Mouse (Mus musculus) CH12.LX (cell line): ENCODE measurements around the gene Mob1a.

Experiments used
- CTCF ChIP-seq, 2 experiments: IDR thresholded peaks in 1 of 2; conservative IDR thresholded peaks in 1 of 2; 2 replicates each; pipeline ENCODE4 v1.5.1; 2011 to 2012; ENCODE audit warnings: low read depth in 2 of 2, low read length in 2 of 2, improper control_type of control experiment in 1 of 2, inconsistent platforms in 1 of 2, mild to moderate bottlenecking in 1 of 2, moderate library complexity in 1 of 2
- E2F4 ChIP-seq: IDR thresholded peaks from 2 replicates; pipeline ENCODE4 v1.6.1; 2011; ENCODE audit warnings: low read depth, low read length, improper control_type of control experiment; ENCODE audit not compliant: insufficient replicate concordance
- EP300 ChIP-seq: IDR thresholded peaks from 2 replicates; pipeline ENCODE4 v1.6.1; 2011; ENCODE audit warnings: low read length, improper control_type of control experiment
- HCFC1 ChIP-seq: IDR thresholded peaks from 2 replicates; pipeline ENCODE4 v1.6.1; 2012; ENCODE audit warnings: low read depth, mild to moderate bottlenecking, inconsistent platforms, low read length, improper control_type of control experiment
- MAFK ChIP-seq: IDR thresholded peaks from 2 replicates; pipeline ENCODE4 v1.6.1; 2011; ENCODE audit warnings: low read length, improper control_type of control experiment; ENCODE audit not compliant: insufficient replicate concordance
- MAX ChIP-seq: IDR thresholded peaks from 2 replicates; pipeline ENCODE4 v1.6.1; 2011; ENCODE audit warnings: low read length, improper control_type of control experiment
- MEF2A ChIP-seq: IDR thresholded peaks from 2 replicates; pipeline ENCODE4 v1.6.1; 2014; ENCODE audit warnings: low read depth, mild to moderate bottlenecking, inconsistent platforms, low read length, improper control_type of control experiment, borderline replicate concordance
- POLR2A ChIP-seq: IDR thresholded peaks from 2 replicates; pipeline ENCODE4 v1.6.1; 2011; ENCODE audit warnings: low read depth, mild to moderate bottlenecking, improper control_type of control experiment, low read length
- RAD21 ChIP-seq: IDR thresholded peaks from 2 replicates; pipeline ENCODE4 v1.6.1; 2011; ENCODE audit warnings: low read depth, mild to moderate bottlenecking, low read length, improper control_type of control experiment, moderate library complexity
- SIN3A ChIP-seq: IDR thresholded peaks from 2 replicates; pipeline ENCODE4 v1.6.1; 2012; ENCODE audit warnings: low read length, improper control_type of control experiment, inconsistent platforms
- TBP ChIP-seq: conservative IDR thresholded peaks from 2 replicates; pipeline ENCODE4 v1.6.1; 2011; ENCODE audit warnings: low read depth, low read length, improper control_type of control experiment
- TCF12 ChIP-seq: IDR thresholded peaks from 2 replicates; pipeline ENCODE4 v1.6.1; 2014; ENCODE audit warnings: low read depth, mild to moderate bottlenecking, inconsistent platforms, low read length, improper control_type of control experiment

DNA sequence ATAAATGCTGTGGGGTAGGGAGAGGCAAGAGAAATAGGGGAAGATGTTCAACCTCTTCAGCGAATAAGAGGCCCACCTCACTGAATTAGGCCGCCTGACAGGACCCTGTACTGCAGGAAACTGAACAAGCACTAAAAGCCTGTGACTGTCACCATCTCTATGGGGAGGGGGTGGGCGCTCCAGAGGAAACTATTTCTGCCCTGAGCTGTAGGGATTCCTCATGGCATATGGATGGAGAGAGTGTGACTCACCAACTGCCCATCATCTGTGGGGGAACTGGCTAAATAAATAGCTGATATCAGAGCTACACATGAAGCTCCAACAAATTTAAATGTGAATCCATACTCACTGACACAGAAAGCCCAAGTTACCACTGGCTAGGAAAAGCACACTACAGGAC lies 45.5 kb downstream of the Mob1a start:
- TF ChIP-seq EP300 (no peak), POLR2A (no peak), SIN3A (no peak), RAD21 (no peak), MEF2A (no peak), TCF12 (no peak), MAFK (no peak), CTCF (conservative IDR thresholded peaks at IDR 0.05 in 1 of 2, IDR thresholded peaks at IDR 0.05 in 1 of 2; ENCODE audit: low read depth in 2 of 2, low read length in 2 of 2) (no peak), E2F4 (no peak), HCFC1 (no peak), TBP (no peak), MAX (no peak)
